Mouse (Mus musculus) CD4-positive helper T cell, adult 2 months (primary cell): ENCODE measurements around the gene Pa2g4.
"Not testable (repeated sequence)": the region's sequence is repeated elsewhere in the genome, so short reads cannot be mapped to it uniquely, and the experiment has no call there.

ENCODE experiments used
- DNase-seq: peaks from one replicate; pipeline ENCODE4 v3.0.0-alpha.2; 2012; ENCODE audit warnings: low read depth, missing footprints, low spot score

Pa2g4 gene

GRCm38 (mm10) chr10:128565788-128566531 is at the start of gene Pa2g4:
Pa2g4 (minus strand) TSS chr10:128565987.
- peak; percentile 95 for DNase-seq

GRCm38 (mm10) chr10:128614934-128615333 is 49.1 kb upstream of the Pa2g4 start:
- DNase-seq = no peak

GRCm38 (mm10) chr10:128613820-128614219 is 48.0 kb upstream of the Pa2g4 start:
- not testable (repeated sequence) for DNase-seq

GRCm38 (mm10) chr10:128613154-128613440 is 47.3 kb upstream of the Pa2g4 start:
- peak; percentile 67 for DNase-seq

GRCm38 (mm10) chr10:128612433-128613153 is 46.8 kb upstream of the Pa2g4 start:
- DNase-seq = peak; percentile 79

DNA sequence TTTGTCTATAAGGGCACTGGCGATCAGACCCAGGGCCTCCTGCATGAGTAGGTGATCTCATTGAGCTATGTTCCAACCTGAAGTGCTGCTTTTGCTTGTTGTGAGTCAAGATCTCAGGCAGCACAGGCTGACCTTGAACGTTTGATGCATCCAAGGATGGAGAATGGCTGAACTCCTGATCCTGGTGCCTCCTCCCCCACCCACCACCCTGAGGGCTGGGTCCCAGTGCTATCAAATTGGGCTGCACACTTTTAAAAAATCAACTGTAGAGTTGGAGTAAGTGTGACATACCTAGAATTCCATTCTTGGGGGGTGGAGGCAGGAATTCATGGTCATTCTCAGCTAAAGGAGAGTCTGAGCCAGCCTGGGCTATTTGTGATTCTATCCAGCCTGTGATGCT is 40.7 kb upstream of the Pa2g4 start:
- DNase-seq = no peak

DNA sequence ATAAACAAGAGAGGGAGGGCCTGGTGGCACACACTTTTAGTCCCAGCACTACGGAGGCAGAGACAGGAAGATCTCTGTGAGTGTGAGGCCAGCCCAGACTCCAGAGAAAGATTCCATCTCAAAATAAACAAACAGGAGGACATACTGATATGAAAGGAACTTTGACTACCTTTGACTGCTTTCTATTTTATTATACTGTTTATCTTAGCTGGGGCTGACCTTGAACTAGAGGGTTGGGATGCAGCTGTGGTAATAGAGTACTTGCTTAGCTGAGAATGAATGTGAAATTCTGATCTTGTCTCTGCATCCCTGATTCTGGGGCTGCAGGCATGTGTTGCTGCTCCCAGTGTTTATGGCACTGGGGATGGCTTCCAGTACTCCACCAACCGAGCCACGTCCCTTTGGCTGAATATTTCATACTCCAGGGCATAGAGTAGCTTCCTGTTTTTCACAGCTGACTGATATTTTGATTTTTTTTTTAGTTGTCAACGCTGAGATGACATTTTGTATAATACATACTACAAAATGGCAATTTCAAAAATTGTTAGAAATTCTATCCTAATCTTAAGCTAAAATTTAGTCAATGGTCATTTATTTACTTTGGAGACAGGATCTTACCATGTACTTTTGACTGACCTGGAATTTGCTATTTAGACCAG is 36.8 kb upstream of the Pa2g4 start:
- DNase-seq = no peak

GRCm38 (mm10) chr10:128601499-128601898 is 35.7 kb upstream of the Pa2g4 start:
- DNase-seq = no peak

DNA sequence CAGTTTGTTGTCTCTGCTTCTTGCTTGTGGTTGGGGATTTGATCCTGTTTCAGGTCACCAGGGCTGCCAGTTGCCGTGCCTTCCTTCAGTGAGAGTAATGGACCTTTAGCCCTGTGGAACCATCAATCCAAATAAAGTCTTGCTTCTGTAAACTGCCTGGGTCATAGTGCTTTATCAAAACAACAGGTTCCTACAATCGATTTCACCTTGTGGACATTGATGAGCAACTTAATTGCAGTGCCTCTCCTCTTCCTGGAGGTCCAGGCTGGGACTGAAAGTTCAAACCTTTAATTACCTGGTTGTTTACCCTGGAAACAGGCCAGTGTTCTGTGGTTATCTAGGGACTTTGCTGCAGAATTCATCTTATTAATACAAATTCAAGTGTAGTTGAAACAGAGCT is 32.7 kb upstream of the Pa2g4 start:
- DNase-seq = no peak

DNA sequence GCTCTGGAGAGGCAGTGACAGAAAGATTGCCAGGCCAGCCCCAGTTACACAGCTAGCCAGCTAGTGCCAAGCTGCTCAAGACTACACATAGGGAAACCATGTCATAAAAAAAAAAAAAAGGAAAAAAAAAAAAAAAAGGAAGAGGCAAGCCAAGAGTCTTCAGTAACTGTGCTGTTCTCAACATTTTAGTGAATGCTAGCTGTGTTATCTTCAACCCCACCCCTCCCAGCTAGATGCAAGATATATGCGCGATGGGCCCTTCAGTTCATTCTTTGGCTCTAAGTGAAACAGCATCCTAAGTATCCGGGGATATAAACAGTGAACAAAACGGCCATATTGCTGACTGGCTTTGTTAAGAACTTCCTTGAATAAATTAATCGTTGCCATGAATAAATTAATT is 27.0 kb upstream of the Pa2g4 start:
- DNase-seq = no peak

DNA sequence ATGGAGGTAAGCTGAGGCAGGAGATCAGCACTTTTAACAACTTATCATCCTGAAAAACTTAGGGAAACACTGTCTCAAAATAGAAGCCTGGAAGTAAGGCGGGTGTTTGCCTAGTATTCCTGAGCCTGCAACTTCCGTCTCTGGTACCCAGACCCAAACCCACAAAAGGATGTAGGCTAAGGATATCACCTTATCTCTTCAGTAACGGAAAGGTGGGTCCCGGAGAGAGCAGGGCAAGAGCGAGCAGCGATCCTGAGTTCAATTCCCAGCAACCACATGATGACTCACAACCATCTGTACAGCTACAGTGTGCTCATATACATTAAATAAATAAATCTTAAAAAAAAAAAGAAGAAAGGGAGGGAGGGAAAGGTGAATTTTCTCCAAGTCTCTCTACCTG is 25.6 kb upstream of the Pa2g4 start:
- DNase-seq = no peak

GRCm38 (mm10) chr10:128590193-128590690 is 24.5 kb upstream of the Pa2g4 start:
- DNase-seq = peak; percentile 56

DNA sequence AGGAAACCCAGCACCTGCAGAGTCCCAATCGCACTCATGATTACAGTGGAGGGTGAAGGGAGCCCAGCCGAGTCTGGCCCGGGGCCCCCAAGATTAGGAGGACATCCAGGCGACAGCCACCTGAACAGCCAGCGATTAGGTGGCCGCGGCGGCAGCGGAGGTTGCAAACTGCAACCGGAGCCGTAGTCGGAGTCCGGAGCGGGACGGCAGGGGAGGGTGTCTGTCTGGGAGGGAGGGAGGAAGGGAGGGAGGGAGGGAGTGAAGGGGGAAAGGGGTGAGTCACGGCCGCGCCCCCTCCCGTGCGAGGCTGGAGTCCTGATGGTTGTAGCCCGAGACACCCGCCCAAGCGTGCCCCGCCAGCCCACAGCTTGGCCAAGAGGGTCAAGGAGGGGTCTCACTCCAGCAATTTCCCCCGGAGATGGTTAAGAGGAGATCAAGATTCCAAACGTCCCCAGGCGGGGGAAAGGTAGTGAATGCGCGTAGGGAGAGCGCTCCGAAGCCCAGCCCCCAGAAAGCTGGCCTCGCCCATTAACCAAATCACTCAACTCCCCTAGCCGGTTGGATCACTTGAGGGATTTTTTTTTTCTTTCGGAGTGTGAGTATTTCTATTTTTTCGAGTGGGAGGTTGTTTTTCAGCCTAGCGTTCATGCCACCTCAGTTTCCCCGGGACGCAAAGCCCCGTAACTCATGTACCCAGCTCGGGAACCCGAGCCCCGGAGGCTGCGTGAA is 23.8 kb upstream of the Pa2g4 start, which contains the start of gene Erbb3:
Erbb3 (minus strand) TSS at position 189 of the 729 bp plus-strand sequence.
- peak; percentile 63 for DNase-seq

DNA sequence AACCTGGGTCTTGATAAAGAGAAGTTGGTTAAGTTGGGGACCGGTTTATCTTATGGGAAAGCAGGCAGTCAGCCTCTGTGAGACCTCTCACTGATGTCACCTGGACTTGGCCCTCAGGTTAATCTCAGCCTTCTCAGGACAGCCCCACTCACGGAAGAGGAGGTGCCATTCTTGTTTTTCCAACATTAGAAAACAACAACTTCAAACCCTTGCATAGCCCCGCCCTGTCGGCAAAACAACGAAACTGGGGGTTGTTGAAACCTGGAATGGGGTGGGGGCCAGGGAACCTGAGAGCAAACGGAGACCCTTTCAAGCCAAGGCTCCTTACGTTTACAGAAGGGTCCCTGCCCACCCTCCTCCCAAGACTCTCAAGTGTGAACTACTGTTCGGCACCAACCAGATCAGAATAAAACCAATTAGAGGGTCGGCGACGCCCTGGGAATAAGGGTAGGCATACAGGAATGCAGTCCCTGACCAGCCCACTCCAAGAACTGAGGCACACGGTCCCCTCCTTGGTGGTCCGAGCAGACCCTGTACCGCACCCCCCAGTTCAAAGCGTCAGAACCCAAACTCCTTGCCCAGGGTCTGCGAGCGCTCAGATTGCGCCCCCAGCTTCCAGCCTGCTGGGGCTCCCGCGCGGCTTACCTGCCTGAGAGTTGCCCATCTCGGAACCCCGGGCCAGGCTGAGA is 23.1 kb upstream of the Pa2g4 start:
- DNase-seq = no peak

DNA sequence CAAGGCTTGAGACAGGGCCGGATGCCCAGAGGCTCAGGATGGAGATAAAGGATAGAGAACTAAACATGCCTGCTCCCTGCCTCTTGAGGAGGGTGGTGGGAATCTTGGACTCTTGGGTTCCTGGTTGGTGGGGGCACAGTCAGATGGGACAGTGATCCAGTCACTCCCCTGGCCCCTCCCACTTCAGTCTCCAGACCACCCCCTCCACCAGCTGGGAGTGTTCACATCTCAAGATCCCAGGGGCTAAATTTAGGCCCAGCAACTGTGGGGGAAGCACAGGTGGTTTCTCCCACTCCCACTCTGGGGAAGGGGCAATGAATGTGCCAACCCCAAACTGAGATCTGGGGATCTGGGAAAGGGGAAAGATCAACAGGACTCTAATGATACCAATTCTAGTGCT is 22.3 kb upstream of the Pa2g4 start:
- DNase-seq = no peak

DNA sequence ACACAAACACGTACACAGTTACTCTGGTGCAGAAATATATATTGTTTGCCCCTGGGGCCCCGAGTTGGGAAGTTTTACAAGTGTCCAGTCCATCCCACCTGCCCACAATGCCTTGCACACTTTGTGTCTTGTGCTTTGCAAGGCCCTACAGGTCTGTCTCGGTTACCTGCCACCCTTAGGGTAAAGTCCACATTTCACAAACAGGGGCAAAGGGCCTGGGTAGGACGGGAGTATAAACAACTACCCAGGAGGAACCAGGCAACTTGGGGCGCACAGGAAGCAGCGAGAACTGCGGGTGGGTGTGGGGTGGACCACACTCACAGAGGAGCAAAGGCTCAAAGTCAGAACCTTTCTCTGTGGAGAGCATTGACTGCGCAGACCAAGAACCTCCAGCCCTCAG is 21.9 kb upstream of the Pa2g4 start:
- no peak for DNase-seq

GRCm38 (mm10) chr10:128587120-128587519 is 21.3 kb upstream of the Pa2g4 start:
- no peak for DNase-seq

DNA sequence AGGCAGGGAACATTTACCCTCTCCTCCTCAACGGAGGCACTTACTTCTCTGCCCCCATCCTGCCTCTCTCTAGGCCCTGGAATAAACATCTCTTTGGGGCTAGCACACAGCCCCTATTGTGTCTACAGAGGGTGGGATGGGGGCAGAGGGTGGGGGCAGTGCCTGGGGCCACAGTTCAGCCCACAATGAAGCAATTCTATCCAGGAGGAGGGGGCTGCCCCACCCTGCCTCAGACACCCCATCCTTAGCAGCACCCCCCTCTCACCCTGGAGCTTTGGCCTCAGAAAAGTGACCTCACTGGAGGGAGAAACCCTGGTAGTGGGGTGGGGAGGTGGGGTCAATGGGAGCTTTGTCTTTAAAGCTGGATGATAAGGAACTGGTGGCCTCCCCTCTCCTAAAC is 20.8 kb upstream of the Pa2g4 start:
- DNase-seq = no peak

DNA sequence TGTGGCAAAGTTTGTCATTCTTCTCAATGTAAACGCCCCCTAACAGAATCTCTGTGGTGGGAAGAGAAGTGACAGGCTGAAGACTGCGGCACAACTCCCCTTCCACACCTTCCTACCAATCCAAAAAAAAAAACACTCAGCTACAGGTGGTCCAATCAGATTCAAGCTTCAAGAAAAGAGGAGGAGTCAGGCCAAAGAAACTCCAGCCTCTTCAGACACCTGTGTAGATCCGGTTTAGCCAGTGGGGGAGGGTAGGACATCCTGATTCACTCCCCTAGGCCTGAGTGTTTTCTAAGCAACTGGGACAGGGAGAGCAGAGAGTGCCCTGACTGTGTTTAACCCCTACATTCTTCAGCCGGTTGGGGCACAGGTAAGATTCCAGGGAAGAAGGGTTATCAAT is 18.6 kb upstream of the Pa2g4 start:
- no peak for DNase-seq

DNA sequence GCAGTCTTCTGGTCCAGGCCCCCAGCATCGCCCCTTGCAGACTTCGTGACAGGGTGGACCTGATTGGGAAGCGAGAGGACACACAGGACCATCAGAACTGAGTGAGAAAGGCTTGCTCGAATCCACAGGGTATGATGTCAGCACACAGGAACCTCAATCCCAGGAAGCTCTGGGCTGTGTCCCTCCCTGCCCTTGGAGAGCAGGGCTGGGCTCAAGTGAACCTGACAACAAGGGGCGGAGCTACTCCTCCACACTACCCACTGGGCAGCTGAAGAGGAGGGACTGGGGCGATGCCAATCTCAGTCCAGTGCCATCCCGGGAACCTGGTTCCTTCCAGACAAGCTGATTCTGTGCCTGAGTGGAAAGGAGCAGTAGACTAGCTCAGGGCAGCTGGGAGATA is 17.9 kb upstream of the Pa2g4 start:
- no peak for DNase-seq

GRCm38 (mm10) chr10:128579731-128580130 is 13.9 kb upstream of the Pa2g4 start:
- DNase-seq = no peak
